Mouse (Mus musculus) erythroblast, embryonic 14.5 days (primary cell): ENCODE results near the gene Usf1.

Source experiments
- GATA1 ChIP-seq: IDR thresholded peaks from 2 replicates; pipeline ENCODE4 v1.6.1; 2012; ENCODE audit warnings: low read length, inconsistent platforms, mixed read lengths
- TAL1 ChIP-seq: IDR thresholded peaks from 3 replicates; pipeline ENCODE4 v1.6.1; 2012; ENCODE audit warnings: low read length, inconsistent platforms, mixed read lengths

DNA sequence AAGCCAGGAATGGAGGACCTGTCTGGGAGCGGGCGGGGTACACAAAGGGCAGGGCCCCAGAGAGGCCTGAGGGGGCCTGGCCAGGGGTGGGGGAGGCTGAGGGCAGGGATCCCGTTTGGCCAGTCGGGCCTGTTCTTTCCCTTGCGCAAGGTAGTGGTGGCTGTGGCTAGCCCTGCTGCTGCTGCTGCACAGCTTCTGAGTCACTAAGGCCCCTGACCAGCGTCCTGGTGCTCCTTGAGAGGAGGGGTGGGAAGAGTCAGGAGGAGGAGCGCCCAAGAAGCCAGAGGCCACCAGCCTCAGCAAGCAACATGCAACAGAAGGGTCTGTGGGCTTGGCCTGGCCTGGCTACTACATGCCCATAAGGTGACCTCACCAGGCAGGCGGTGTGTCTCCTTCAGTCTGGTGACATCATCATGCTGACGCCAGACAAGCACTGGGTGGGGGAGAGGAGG is 35.4 kb upstream of the Usf1 start:
- TF ChIP-seq GATA1 = no peak
- no peak for TF ChIP-seq TAL1
